Mouse (Mus musculus): ENCODE data around the gene Armh3. TPM values are rescaled to one million over a fixed set of nuclear protein-coding genes. Genes with fewer than 3 reads are reported as not detected.

The Armh3 gene
- total and polyA plus RNA-seq, 3 experiments = 4.1 to 10.8 TPM; not detected in 1

DNA sequence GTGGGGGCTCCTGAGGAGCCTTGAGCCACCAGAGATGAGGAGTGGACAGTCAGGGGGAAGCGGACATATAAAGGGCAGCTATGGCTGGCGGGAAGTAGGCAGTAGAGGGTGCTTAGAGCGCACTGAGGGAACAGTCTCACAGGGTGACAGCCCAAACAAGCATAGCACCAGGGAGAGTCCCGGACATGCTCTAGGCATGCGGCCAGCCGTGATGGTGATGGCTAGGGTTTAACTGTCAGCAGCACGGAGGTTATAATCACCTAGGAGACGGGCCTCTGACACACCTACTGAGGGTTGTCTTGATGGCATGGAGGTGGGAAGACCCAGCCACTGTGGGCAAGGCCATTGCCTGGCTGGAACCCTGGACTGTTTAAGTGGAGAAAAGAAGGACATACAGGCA lies 28.3 kb upstream of the Armh3 start:
- Histone ChIP-seq H3K27ac (ENCODE audit: control insufficient read depth, low read depth, low read length) (no peak overlapping the region), H3K36me3 (ENCODE audit: control insufficient read depth in 1 of 2, insufficient read depth in 2 of 2, low read length in 2 of 2) (no peaks in the 10 kb centered on the region), H3K4me3 (ENCODE audit: control insufficient read depth in 1 of 2, insufficient read depth in 1 of 2, low read depth in 2 of 2, low read length in 2 of 2) (no peak overlapping the region), H3K27me3 (ENCODE audit: control insufficient read depth in 1 of 2, insufficient read depth in 2 of 2, low read length in 2 of 2) (no peaks in the 10 kb centered on the region; a peak in 1 of 4 replicates), H3K4me1 (ENCODE audit: control insufficient read depth in 1 of 2, insufficient read depth in 2 of 2, low read length in 2 of 2) (no peaks in the 10 kb centered on the region), H3K9ac (ENCODE audit: control insufficient read depth, low read depth, low read length, poor library complexity, severe bottlenecking) (no peak overlapping the region), H3K79me2 (ENCODE audit: control insufficient read depth, insufficient read depth, low read length, poor library complexity) (no peaks in the 10 kb centered on the region), H3K9me3 (replicated peaks; ENCODE audit: insufficient read depth, low read length) (no peaks in the 10 kb centered on the region)
- TF ChIP-seq USF2 (IDR thresholded peaks at IDR 0.05; ENCODE audit: borderline replicate concordance in 1 of 2, insufficient read depth in 1 of 2, low read depth in 1 of 2, low read length in 2 of 2) (no peak), ZNF384 (IDR thresholded peaks at IDR 0.05; ENCODE audit: low read depth, low read length) (no peak), TCF12 (IDR thresholded peaks at IDR 0.05; ENCODE audit: low read depth, low read length) (no peak), CHD2 (IDR thresholded peaks at IDR 0.05; ENCODE audit: low read length) (no peak), GATA1 (IDR thresholded peaks at IDR 0.05; ENCODE audit: low read depth, low read length) (no peak), ZKSCAN1 (IDR thresholded peaks at IDR 0.05; ENCODE audit: low read depth, low read length) (no peak), ZMIZ1 (IDR thresholded peaks at IDR 0.05; ENCODE audit: low read depth, low read length) (no peak), E2F4 (IDR thresholded peaks at IDR 0.05; ENCODE audit: borderline replicate concordance, low read depth, low read length) (no peak), NRF1 (IDR thresholded peaks at IDR 0.05; ENCODE audit: insufficient read depth, low read depth, low read length, poor library complexity, severe bottlenecking) (no peak), MYC (IDR thresholded peaks at IDR 0.05; ENCODE audit: low read depth, low read length) (no peak), USF1 (IDR thresholded peaks at IDR 0.05; ENCODE audit: low read depth, low read length) (no peak), SMC3 (IDR thresholded peaks at IDR 0.05; ENCODE audit: low read depth, low read length) (no peak), TAL1 (IDR thresholded peaks at IDR 0.05; ENCODE audit: low read length) (no peak), MAFK (IDR thresholded peaks at IDR 0.05; ENCODE audit: borderline replicate concordance, low read depth, low read length) (no peak), BHLHE40 (IDR thresholded peaks at IDR 0.05; ENCODE audit: borderline replicate concordance, low read depth, low read length) (no peak), POLR2AphosphoS2 (IDR thresholded peaks at IDR 0.05; ENCODE audit: low read length) (no peak), EP300 (IDR thresholded peaks at IDR 0.05; ENCODE audit: low read depth in 1 of 2, low read length in 2 of 2) (no peak), CHD1 (IDR thresholded peaks at IDR 0.05; ENCODE audit: low read depth, low read length) (no peak), RAD21 (IDR thresholded peaks at IDR 0.05; ENCODE audit: low read depth, low read length) (no peak), SIN3A (IDR thresholded peaks at IDR 0.05; ENCODE audit: low read length) (no peak)
- DNase-seq (ENCODE audit: low read depth, low spot score) = no peak

DNA sequence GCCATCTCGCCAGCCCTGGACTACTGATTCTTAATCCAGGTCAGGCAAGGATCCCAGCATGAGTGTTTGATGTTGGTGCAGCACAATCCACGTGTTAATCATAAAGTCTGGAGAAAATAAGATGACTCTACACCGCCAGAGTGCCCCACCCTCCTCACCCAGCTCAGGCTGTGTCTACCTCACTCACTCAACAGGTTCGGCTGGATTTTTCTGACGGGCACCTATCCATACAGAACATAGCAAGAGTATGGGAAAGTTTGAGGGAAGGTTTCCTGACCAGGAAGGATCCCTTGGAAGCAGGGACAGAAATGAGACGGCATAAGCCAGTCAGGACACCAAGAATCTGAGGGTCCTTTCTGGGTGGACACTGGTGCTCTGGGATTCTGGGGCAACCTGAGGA lies 26.7 kb upstream of the Armh3 start:
- Histone ChIP-seq H3K9me3 (replicated peaks; ENCODE audit: insufficient read depth, low read length) (no peaks in the 10 kb centered on the region), H3K36me3 (ENCODE audit: control insufficient read depth in 1 of 2, insufficient read depth in 2 of 2, low read length in 2 of 2) (no peaks in the 10 kb centered on the region), H3K4me3 (ENCODE audit: control insufficient read depth in 1 of 2, insufficient read depth in 1 of 2, low read depth in 2 of 2, low read length in 2 of 2) (no peak overlapping the region), H3K4me1 (ENCODE audit: control insufficient read depth in 1 of 2, insufficient read depth in 2 of 2, low read length in 2 of 2) (no peaks in the 10 kb centered on the region), H3K9ac (ENCODE audit: control insufficient read depth, low read depth, low read length, poor library complexity, severe bottlenecking) (no peak overlapping the region), H3K79me2 (ENCODE audit: control insufficient read depth, insufficient read depth, low read length, poor library complexity) (no peaks in the 10 kb centered on the region), H3K27me3 (ENCODE audit: control insufficient read depth in 1 of 2, insufficient read depth in 2 of 2, low read length in 2 of 2) (peaks cover 0 to 1% of the 10 kb centered on the region in 2 experiments; a peak in 1 of 4 replicates), H3K27ac (ENCODE audit: control insufficient read depth, low read depth, low read length) (no peak overlapping the region)
- TF ChIP-seq ZKSCAN1 (IDR thresholded peaks at IDR 0.05; ENCODE audit: low read depth, low read length) = no peak
- no peak for TF ChIP-seq UBTF (IDR thresholded peaks at IDR 0.05; ENCODE audit: borderline replicate concordance, insufficient read depth, low read depth, low read length)
- no peak for TF ChIP-seq NRF1 (IDR thresholded peaks at IDR 0.05; ENCODE audit: insufficient read depth, low read depth, low read length, poor library complexity, severe bottlenecking)
- no peak for TF ChIP-seq JUND (IDR thresholded peaks at IDR 0.05; ENCODE audit: low read depth, low read length)
- no peak for TF ChIP-seq ETS1 (IDR thresholded peaks at IDR 0.05; ENCODE audit: low read depth, low read length)
- no peak for TF ChIP-seq MAZ (IDR thresholded peaks at IDR 0.05; ENCODE audit: low read depth, low read length)
- no peak for TF ChIP-seq ELF1 (IDR thresholded peaks at IDR 0.05; ENCODE audit: low read depth, low read length)
- TF ChIP-seq SMC3 (IDR thresholded peaks at IDR 0.05; ENCODE audit: low read depth, low read length) = no peak
- TF ChIP-seq CHD2 (IDR thresholded peaks at IDR 0.05; ENCODE audit: low read length) = no peak
- TF ChIP-seq TAL1 (IDR thresholded peaks at IDR 0.05; ENCODE audit: low read length) = no peak
- no peak for TF ChIP-seq EP300 (IDR thresholded peaks at IDR 0.05; ENCODE audit: low read depth in 1 of 2, low read length in 2 of 2)
- no peak for TF ChIP-seq HCFC1 (IDR thresholded peaks at IDR 0.05; ENCODE audit: low read depth, low read length)
- TF ChIP-seq USF2 (IDR thresholded peaks at IDR 0.05; ENCODE audit: borderline replicate concordance in 1 of 2, insufficient read depth in 1 of 2, low read depth in 1 of 2, low read length in 2 of 2) = no peak
- no peak for TF ChIP-seq SIN3A (IDR thresholded peaks at IDR 0.05; ENCODE audit: low read length)
- no peak for TF ChIP-seq RAD21 (IDR thresholded peaks at IDR 0.05; ENCODE audit: low read depth, low read length)
- no peak for TF ChIP-seq POLR2AphosphoS2 (IDR thresholded peaks at IDR 0.05; ENCODE audit: low read length)
- no peak for DNase-seq (ENCODE audit: low read depth, low spot score)

Measured in MEL (cell line).